Mouse (Mus musculus) adrenal gland (tissue): Measurements from ENCODE around the gene Psrc1.

ENCODE experiments used
- intact Hi-C: fragments of 180-260 bp; cut with DNase I; formaldehyde crosslinking; loops from one replicate; pipeline ENCODE4 v1.15.1; 2025
- long read RNA-seq, 2 experiments: library from polyadenylated mRNA; unstranded; transcript quantifications; one replicate each; pipeline ENCODE4 v2.0.0; 2020; ENCODE audit warnings: borderline replicate concordance in 1 of 2; ENCODE audit not compliant: insufficient replicate concordance in 1 of 2

The Psrc1 gene
- long read RNA-seq, experiment 1, partial matches to known transcripts: 0 of 2 reads
- long read RNA-seq, experiment 1, other reads (novel, unspliced or antisense): 0 of 2 reads
- long read RNA-seq, experiment 2, partial matches to known transcripts: 1 of 3 reads
- long read RNA-seq, experiment 2, other reads (novel, unspliced or antisense): 0 of 3 reads

DNA sequence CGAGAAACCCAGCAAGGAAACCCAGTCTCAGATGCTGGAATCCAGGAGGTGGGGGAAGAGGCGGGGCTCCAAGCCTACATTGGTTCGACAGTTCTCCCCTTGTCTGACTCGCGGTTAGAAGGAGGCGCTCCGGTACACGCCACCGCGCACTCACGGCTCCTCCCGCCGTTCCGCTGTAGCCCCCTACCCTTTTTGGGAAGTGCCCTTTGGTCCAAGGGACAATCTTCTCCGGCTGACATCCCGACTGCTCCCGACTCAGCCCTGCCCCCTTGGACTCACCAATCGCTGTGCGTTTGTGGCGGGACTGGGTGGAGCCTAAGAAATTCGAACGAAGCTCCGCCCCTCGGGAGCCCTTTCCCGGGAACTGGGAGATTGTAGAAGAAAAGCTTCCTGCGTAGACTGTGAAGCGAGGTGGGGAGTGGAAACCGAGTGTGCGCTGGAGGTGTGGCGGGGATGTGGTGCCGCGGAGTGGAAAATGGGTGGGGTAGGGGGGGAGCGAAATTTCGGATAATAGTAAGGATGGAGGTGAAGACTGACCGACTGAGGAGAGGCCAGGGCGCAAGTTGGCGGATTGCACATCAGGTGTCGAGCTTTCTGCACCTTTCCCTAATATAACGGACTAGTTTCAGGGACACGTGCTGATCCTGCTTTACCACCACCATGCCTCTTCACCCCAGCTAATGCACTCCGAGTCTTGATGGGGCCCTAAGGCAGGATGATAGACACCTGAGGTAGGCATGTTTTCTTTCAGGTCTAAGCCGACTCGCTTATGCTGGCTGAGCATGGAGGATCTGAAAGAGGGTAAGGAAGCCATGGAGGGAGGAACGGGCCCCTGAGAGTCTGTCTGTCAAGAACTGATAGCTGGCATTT lies at the start of gene Psrc1:
Psrc1 (plus strand) TSS at position 355 of the 870 bp plus-strand sequence.
- intact Hi-C loops: loop anchor here (10.0 kb wide), 1 partner anchor 219 kb away; no protein-coding TSS in a partner anchor

DNA sequence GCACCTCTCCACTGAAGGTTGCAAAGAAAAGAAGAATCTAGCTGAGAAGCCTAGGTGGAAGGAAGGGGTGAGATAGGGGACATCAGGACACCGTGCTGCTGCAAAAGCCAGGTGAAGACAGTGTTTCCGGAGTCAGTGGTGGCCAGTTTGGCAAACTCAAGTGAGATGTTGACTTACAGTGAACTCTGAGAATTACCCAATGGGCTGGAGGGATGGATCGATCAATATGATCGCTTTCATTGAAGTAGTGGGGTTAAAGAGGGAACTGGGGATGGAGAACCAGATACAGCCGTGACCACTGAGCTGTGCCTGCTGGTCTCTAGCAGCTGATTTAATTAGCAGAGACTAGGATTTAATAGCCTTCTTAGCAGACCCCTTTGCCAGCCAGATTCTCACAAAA lies 46.8 kb upstream of the Psrc1 start:
- intact Hi-C loops: no loop called here

DNA sequence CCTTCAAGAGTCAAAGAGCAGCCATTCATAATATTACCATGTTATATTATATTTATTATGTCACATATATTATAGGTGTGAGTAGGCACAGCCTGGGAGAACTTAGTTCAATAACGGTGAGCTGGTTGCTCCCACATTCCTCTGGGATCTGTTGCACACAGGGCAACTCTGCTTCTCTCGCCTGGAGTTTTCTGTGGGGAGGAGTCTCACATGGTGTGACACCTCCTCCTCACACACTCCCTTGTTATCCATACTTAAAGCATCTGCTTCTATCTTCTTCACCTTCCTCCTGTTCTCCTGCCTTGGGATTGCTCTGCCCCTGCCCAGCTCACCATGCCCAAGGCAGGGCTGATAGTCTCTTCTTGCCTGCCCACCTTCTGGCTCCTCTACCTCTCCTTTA lies 42.6 kb upstream of the Psrc1 start:
- intact Hi-C loops: no loop called here

DNA sequence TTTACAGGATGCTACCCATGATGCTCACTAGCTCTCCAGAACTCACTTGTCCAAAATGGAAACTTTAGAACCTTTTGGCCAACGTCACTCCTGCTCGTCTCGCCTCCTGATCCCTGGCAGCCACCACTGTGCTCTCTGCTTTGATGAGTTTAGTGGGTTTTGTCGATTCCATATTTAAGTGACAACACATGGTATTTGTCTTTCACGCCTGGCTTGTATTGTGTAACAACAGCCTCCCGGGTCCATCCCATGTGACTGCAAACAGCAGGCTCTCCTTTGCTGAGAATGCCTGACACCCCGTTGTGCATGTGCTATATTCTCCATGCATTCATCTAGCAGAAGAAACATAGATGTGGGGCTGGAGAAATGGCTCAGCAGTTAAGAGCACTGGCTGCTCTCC lies 41.5 kb upstream of the Psrc1 start:
- intact Hi-C loops: no loop called here

DNA sequence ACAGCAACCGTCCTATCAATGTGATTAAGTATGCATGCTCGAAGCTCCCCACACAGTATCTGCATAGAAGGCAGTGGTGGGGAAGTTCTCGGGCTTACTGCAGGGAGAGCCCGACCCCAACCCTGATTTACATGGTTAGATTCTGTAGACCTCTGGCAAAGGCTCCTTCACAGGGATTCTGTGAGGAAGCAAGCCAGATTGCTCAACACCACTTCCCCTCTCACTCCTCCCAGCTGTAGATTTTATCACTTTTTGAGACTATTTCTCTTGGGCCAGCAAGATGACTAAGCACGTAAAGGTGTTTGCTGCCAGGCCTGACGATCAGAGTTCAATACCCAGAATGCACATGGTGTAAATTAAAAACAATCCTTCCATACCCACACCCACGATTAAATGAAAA lies 37.8 kb upstream of the Psrc1 start:
- intact Hi-C loops: no loop called here

DNA sequence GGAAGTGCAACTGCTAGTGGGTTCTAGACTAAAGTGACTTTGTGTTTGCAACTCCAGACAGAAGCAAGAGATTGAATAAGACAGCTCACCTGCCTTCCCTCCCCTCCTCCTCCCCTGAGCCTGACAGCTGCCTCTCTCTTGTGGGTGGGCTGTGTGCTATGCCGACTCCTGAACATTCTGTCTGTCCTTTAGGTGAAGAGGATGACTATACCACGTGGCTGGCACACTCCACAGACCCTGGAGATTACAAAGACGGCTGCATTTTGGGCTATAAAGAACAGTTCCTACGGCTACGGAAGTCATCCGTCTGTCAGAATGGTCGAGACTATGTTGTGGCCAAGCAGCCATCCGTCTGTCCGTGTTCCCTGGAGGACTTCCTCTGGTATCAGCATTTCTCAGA lies 35.3 kb upstream of the Psrc1 start:
- intact Hi-C loops: no loop called here

DNA sequence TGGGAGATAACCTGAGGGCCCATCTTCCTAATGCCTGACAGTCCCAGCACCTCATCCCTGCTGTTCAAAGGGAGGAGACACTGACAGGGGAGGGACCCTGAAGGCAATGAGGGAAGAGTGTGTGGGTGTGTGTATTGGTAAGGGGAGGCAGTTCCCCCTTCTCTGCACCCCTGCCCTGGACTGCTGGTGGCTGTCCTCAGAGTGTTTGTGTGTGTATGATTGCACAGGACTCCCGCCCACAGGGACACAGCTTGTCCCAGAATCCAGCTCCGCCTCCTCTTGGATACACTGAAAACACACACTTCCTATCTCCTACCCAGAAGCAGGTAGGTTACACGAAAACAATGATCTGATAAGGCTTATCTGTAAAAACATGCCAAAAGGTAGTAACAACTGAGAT lies 28.4 kb upstream of the Psrc1 start:
- intact Hi-C loops: no loop called here

DNA sequence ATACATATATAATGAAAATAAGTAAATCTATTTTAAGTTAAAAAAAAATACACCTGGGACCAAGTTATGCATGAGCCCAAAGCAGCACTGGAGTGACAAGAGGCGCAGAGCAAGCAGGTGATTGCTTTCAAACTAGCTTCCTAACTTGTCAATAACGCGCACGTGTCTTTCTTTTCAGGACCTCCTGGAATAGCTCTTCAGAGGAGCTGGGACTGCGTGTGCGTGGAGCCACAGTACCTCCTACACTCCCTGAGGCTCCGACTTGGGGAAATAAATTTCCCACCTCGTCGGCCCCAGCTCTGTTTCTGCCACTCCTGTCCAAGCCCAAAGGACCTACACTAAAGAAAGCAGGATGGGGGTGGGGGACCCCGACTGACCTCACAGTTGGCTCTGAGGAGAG lies 26.6 kb upstream of the Psrc1 start:
- intact Hi-C loops: no loop called here

DNA sequence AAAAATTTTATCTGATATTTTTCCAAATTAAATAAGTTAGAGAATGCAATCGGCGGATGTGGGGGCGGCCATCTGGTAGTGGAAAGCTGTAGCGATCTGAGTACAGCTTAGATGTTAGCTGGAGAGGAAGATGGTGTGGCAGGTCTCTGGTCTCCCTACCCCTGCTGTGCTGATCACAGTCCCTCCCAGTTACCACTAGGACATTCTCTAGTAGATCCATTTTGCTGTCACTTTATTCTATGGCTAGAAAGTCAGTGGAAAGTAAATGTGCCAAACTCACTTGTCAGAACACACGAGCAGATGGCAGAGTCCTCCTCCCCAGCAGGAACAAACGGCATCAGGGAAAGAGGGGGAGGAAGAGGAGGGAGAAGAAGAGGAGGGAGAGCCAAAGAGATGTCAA lies 25.2 kb upstream of the Psrc1 start:
- intact Hi-C loops: no loop called here

DNA sequence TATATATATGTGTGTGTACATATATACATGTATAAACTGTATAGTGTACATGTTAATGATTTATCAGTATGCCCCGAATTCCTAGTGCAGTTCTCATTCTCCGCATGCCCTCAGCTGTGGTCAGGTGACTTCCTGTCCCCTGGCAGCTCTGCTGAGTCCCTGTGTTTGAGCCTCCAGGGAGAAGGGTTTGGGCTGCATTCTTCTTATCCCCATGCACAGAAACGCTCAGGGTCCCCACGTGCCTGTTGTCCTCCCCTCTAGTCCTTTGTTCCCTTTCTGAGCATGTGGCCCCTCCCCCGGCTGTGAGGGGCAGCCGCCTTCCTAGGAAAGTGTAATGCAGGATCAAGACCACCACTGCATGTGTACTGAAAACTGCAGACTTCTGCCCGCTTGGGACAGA lies 22.7 kb upstream of the Psrc1 start:
- intact Hi-C loops: no loop called here

DNA sequence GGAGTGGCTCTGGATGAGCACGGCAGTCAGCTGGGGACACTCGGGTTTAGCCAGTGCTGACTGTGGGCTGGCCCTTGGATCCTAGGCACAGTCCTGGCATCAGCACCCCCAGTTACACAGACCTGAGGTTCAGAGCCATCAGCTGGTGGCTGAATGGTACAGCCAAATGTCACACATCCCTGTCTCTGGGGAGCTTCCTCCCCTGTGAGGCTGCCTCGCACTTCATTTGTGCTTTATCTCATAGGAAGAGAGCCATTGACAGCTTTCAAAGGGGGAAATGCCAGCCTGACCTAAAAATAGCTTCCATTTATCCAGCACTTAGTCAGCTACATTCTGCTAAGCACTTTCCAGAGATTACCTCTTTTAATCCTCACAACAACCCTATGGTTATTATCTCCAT lies 20.0 kb upstream of the Psrc1 start:
- intact Hi-C loops: no loop called here

DNA sequence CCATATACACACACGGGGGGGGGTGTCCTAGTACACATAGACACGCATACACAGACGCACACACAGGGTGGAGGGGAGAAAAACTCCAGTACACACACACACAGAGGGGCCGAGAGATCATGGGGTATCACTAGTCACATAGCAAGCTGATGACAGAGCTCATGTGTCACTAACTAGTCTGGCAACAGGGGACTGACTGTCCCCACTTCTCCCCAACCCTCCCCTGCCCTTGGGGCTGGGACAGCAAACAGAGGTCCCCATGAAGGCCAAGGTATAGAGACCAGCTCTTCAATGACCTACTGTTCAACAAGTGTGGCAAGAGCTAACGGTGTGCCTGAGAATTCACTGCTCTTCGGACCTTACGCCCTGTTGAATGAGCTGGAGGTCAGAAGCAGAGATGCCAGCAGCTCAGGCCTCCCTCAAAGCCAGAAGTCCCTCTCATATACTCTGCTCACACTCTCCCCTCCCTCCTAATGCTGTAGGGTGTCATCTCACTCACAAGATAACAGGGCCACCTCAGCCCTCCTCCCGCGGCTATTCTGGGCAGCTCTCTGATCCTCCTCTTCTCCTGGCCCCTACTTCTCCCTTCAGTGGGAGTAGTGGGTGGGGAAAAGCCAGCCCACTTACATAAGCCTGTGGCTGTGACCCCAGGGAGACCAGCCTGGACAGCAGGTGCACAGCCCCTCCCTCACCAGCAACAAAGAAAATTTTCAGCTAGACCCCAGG lies 19.2 kb upstream of the Psrc1 start, which contains the start of gene Mybphl:
Mybphl (plus strand) TSS at position 642 of the 726 bp plus-strand sequence.
- intact Hi-C loops: no loop called here

DNA sequence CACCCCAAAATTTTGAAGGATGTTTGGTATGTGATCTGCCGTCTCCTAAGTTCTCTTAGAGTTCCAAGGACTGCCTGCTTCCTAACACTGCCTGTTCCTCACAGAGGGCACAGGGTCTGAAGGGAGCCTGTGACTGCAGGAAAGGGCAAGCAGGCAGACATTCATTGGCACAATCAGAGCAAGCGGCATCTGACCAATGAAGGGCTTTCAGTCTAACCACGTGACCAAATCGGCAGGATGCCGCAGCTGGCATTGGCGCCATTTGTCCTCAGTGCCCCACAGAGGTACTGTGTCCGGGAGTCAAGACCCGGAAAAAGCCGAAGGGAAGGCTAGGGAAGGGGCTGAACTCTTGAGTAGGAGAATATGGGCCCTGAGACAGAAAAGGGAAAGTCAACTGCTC lies 16.5 kb upstream of the Psrc1 start:
- intact Hi-C loops: no loop called here

DNA sequence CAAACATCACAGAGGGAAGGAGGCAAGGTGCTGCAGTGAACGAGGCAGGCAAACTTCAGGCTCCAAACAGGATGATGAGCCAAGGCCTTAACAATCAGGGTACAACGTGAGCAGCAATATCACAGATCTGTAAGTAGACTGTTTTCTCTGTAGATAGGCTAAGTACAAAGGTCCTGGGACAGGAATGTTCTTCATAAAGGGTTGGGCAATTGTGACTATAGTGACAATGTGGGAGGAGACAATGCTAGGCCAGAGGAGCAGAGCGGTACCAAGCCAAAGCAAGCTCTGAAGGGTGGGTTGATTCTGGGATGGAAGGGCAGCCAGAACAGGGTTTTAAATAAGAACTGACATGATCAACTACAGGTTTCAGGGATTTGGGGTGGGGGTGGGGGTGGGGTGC lies 15.8 kb upstream of the Psrc1 start:
- intact Hi-C loops: no loop called here

DNA sequence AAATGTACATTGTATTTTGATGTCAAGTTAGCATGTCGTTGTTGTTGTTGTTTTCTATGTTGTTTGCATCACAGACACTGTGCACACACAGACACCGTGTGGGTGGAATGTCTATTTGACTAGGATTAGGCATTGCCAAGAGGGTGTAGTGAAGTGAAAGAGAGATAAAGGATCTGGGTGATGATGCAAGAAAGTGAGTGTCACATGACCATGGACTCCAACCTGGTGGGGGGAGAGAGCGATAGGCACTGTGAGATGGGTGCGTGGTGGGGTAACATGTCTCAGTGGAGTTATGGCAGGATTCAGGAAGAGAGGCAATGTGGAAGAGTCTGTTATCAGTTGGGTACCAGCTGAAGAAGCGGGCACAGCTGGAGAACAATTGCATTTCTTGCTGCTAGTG lies 14.9 kb upstream of the Psrc1 start:
- intact Hi-C loops: no loop called here

DNA sequence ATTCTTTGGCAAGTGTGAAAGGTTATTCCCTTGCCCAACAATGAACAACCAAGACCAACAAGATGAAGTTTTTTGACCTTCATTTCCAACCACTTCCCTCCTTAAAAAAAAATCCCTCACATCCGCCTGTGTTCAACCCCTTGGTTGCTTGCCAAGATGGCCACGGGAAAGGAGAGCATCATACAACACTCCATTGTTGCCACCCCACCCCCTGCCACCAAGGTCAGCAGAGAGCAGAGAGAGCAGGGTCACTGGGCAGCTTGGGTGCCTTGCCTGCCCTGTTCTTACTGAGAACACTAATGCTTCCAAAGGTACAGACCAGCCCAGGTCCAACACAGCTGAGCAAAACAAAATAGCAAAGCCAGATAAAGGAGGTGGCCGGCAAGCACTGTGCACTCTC lies 11.4 kb upstream of the Psrc1 start:
- intact Hi-C loops: no loop called here

DNA sequence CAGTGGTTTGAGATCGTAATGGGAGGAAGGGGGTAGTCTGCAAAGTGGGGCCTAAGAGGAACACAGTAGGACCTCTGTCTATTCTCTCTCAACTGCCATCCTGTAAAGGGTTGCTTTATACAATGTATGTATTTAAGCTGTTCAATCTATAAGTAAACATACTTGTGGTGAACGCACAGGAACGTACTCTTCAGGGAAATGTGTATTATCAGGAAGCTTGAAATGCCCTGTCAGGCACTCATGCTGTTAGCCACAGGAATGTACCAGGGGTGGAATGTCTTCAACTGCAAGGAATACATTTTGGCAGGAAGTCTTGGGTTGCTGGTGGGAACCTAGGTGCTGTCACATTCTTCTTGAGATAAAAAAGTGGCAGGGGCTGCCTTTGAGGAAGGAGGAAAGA lies 10.9 kb upstream of the Psrc1 start:
- intact Hi-C loops: no loop called here

DNA sequence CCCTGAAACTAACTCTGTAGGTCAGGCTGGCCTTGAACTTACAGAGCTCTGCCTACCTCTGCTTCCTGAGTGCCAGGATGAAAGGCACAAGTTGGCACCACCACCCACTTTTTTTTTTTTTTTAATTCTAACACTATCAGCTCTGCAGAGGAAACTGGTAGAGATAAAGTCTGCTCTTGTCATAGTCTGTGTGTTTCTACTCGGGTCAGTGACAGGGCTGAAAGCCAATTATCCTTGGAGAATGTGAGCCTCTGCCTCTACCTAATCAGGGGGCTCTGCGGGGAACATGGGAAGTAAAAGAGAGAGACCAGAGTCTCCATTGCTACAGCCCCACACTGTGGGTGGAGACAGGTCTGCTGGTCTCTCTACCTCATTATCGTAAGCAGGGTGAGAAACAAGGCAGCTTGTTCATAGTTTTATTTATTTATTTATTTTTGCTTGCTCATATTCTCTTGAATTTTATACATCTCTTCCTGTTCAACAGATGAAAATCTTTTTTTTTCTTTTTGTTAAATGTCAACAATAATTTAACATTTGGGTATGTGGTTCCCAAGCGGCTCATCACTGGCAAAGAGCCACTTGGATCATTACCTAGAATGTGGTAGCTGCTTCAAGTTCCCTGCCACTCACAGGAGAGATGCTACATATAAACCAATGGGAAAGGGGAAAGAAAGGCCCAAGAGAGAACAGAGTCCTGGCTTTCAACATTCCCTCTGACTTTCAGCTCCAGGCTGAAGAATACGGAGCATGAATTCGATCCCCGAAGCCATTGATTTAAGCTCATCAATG lies 4.6 kb upstream of the Psrc1 start:
- intact Hi-C loops: no loop called here

DNA sequence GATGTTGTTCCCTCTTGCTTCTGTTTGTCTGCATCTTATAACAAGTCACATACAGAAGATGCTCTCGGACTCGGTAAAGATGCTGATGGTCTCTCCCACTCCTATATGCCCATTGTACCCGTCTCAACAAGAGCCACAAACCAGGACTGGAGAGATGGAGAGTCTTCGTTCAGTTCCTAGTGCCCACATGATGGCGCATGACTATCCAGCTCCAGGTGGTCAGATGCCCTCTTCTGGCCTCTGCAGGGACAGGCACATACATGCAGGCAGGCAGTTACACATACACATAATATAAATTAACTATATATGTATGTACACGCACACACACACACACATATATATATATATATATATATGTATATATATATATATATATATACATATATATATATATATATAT lies 2.9 kb upstream of the Psrc1 start:
- intact Hi-C loops: loop anchor here (10.0 kb wide), 1 partner anchor 216 kb away; no protein-coding TSS in a partner anchor

DNA sequence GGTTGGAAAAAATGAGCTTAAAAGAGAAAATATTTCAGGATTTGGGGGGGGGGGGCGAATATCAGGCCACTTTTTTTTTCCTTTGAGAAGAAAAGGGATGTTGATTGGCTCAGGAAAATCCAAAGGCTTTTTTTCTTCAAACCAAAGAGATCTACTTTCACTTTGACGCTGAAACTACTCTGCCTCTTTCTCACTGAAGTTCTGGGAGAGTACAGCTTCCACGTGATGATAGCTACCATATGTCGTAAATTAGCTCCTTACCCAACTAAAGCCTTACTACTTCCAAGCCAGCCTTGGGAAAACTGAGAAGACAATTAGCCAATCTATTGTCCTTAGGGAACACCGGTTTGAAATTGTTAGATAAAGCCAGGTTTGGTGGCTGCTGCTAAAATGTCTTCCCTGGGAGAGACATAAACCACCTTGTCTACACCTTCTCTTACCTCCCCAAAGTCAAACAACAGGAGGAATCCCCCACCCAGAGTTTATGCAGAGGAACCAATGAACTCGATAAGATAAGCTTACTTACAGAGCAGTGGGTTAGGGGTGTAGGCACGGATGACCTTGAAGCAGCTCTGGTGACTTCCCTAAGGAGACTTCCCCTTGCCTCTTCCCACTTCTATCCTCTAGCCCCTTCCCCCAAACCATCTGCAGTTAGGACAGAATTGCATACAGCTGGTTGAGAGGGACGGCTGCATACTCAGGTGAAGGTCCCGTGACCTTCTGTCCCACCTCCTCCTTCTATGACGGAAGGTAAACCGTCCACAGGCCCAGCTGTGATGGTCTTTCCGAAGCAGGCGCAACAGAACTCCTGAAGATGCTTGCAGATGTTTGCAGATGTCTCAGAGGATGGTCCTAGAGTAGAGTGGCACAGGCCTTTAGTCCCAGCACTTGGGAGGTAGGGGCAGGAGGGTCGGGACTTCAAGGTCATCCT lies 1.4 kb upstream of the Psrc1 start:
- intact Hi-C loops: loop anchor here (10.0 kb wide), 1 partner anchor 217 kb away; no protein-coding TSS in a partner anchor
